Mouse (Mus musculus): ENCODE measurements around the gene Kcnmb1. TPM values are rescaled to one million over a fixed set of nuclear protein-coding genes. Genes with fewer than 3 reads are reported as not detected.

The Kcnmb1 gene
- total RNA-seq (2017): 0.19 TPM in 1 of 3 replicates, not detected in the others

GRCm38 (mm10) chr11:33962688-33963407 lies at the start of gene Kcnmb1:
Gene Kcnmb1, plus strand, starts transcription at chr11:33963013.
- no peak for ATAC-seq (replicated peaks; ENCODE audit: insufficient number of reproducible peaks, low FRiP score, low TSS enrichment, poor library complexity, severe bottlenecking)

- no peak for ATAC-seq (replicated peaks; ENCODE audit: insufficient number of reproducible peaks, low FRiP score, low TSS enrichment, poor library complexity, severe bottlenecking)
Measured at GRCm38 (mm10) chr11:33913061-33913460, 49.8 kb upstream of the Kcnmb1 start.

- no peak for ATAC-seq (replicated peaks; ENCODE audit: insufficient number of reproducible peaks, low FRiP score, low TSS enrichment, poor library complexity, severe bottlenecking)
Measured at GRCm38 (mm10) chr11:33914216-33914615, 48.6 kb upstream of the Kcnmb1 start.

GRCm38 (mm10) chr11:33917574-33917973 lies 45.2 kb upstream of the Kcnmb1 start:
- 0 out of 2 replicates have a peak, but pooled peaks have one; percentile 44 for ATAC-seq (replicated peaks; ENCODE audit: insufficient number of reproducible peaks, low FRiP score, low TSS enrichment, poor library complexity, severe bottlenecking)

GRCm38 (mm10) chr11:33918424-33918823 lies 44.4 kb upstream of the Kcnmb1 start:
- no peak for ATAC-seq (replicated peaks; ENCODE audit: insufficient number of reproducible peaks, low FRiP score, low TSS enrichment, poor library complexity, severe bottlenecking)

- no peak for ATAC-seq (replicated peaks; ENCODE audit: insufficient number of reproducible peaks, low FRiP score, low TSS enrichment, poor library complexity, severe bottlenecking)
Measured at GRCm38 (mm10) chr11:33919826-33920225, 43.0 kb upstream of the Kcnmb1 start.

- no peak for ATAC-seq (replicated peaks; ENCODE audit: insufficient number of reproducible peaks, low FRiP score, low TSS enrichment, poor library complexity, severe bottlenecking)
Measured at GRCm38 (mm10) chr11:33921451-33921850, 41.4 kb upstream of the Kcnmb1 start.

GRCm38 (mm10) chr11:33923031-33923430 lies 39.8 kb upstream of the Kcnmb1 start:
- no peak for ATAC-seq (replicated peaks; ENCODE audit: insufficient number of reproducible peaks, low FRiP score, low TSS enrichment, poor library complexity, severe bottlenecking)

GRCm38 (mm10) chr11:33925778-33926177 lies 37.0 kb upstream of the Kcnmb1 start:
- no peak for ATAC-seq (replicated peaks; ENCODE audit: insufficient number of reproducible peaks, low FRiP score, low TSS enrichment, poor library complexity, severe bottlenecking)

- ATAC-seq (replicated peaks; ENCODE audit: insufficient number of reproducible peaks, low FRiP score, low TSS enrichment, poor library complexity, severe bottlenecking): no peak
Measured at GRCm38 (mm10) chr11:33926551-33926950, 36.3 kb upstream of the Kcnmb1 start.

- no peak for ATAC-seq (replicated peaks; ENCODE audit: insufficient number of reproducible peaks, low FRiP score, low TSS enrichment, poor library complexity, severe bottlenecking)
Measured at GRCm38 (mm10) chr11:33927321-33927720, 35.5 kb upstream of the Kcnmb1 start.

- no peak for ATAC-seq (replicated peaks; ENCODE audit: insufficient number of reproducible peaks, low FRiP score, low TSS enrichment, poor library complexity, severe bottlenecking)
Measured at GRCm38 (mm10) chr11:33927836-33928235, 35.0 kb upstream of the Kcnmb1 start.

- ATAC-seq (replicated peaks; ENCODE audit: insufficient number of reproducible peaks, low FRiP score, low TSS enrichment, poor library complexity, severe bottlenecking): no peak
Measured at GRCm38 (mm10) chr11:33928658-33929057, 34.2 kb upstream of the Kcnmb1 start.

GRCm38 (mm10) chr11:33929412-33929811 lies 33.4 kb upstream of the Kcnmb1 start:
- ATAC-seq (replicated peaks; ENCODE audit: insufficient number of reproducible peaks, low FRiP score, low TSS enrichment, poor library complexity, severe bottlenecking): no peak

GRCm38 (mm10) chr11:33931836-33932385 lies 30.9 kb upstream of the Kcnmb1 start:
- ATAC-seq (replicated peaks; ENCODE audit: insufficient number of reproducible peaks, low FRiP score, low TSS enrichment, poor library complexity, severe bottlenecking): peak; percentile 68

- ATAC-seq (replicated peaks; ENCODE audit: insufficient number of reproducible peaks, low FRiP score, low TSS enrichment, poor library complexity, severe bottlenecking): peak; percentile 40
Measured at GRCm38 (mm10) chr11:33932386-33933111, 30.3 kb upstream of the Kcnmb1 start.

GRCm38 (mm10) chr11:33934286-33934685 lies 28.5 kb upstream of the Kcnmb1 start:
- ATAC-seq (replicated peaks; ENCODE audit: insufficient number of reproducible peaks, low FRiP score, low TSS enrichment, poor library complexity, severe bottlenecking): no peak

- ATAC-seq (replicated peaks; ENCODE audit: insufficient number of reproducible peaks, low FRiP score, low TSS enrichment, poor library complexity, severe bottlenecking): no peak
Measured at GRCm38 (mm10) chr11:33937641-33938040, 25.2 kb upstream of the Kcnmb1 start.

- peak; percentile 68 for ATAC-seq (replicated peaks; ENCODE audit: insufficient number of reproducible peaks, low FRiP score, low TSS enrichment, poor library complexity, severe bottlenecking)
Measured at GRCm38 (mm10) chr11:33938561-33939274, 24.1 kb upstream of the Kcnmb1 start.

Data from monocyte, adult 5-6 weeks (primary cell).